Mouse (Mus musculus): ENCODE data around the gene Emid1. TPM values are rescaled to one million over a fixed set of nuclear protein-coding genes. Genes with fewer than 3 reads are reported as not detected.

The Emid1 gene
- total and polyA plus RNA-seq, 3 experiments: 0.10 to 0.15 TPM; not detected in 1

GRCm38 (mm10) chr11:5189239-5189933 is 37.3 kb upstream of the Emid1 start:
- Histone ChIP-seq H3K9ac (ENCODE audit: control insufficient read depth, low read depth, low read length, poor library complexity, severe bottlenecking) (no peak overlapping the region), H3K27me3 (ENCODE audit: control insufficient read depth in 1 of 2, insufficient read depth in 2 of 2, low read length in 2 of 2) (peaks cover 2 to 10% of the 10 kb centered on the region in 2 experiments), H3K27ac (ENCODE audit: control insufficient read depth, low read depth, low read length) (no peak overlapping the region), H3K79me2 (ENCODE audit: control insufficient read depth, insufficient read depth, low read length, poor library complexity) (no peaks in the 10 kb centered on the region), H3K4me1 (ENCODE audit: control insufficient read depth in 1 of 2, insufficient read depth in 2 of 2, low read length in 2 of 2) (no peaks in the 10 kb centered on the region), H3K9me3 (replicated peaks; ENCODE audit: insufficient read depth, low read length) (no peaks in the 10 kb centered on the region), H3K36me3 (ENCODE audit: control insufficient read depth in 1 of 2, insufficient read depth in 2 of 2, low read length in 2 of 2) (no peaks in the 10 kb centered on the region), H3K4me3 (ENCODE audit: control insufficient read depth in 1 of 2, insufficient read depth in 1 of 2, low read depth in 2 of 2, low read length in 2 of 2) (no peak overlapping the region)
- no peak for TF ChIP-seq MXI1 (IDR thresholded peaks at IDR 0.05; ENCODE audit: low read depth, low read length)
- TF ChIP-seq RCOR1 (IDR thresholded peaks at IDR 0.05; ENCODE audit: low read depth, low read length): no peak
- TF ChIP-seq GABPA (IDR thresholded peaks at IDR 0.05; ENCODE audit: low read depth, low read length): no peak
- no peak for TF ChIP-seq MYC (IDR thresholded peaks at IDR 0.05; ENCODE audit: low read depth, low read length)
- no peak for TF ChIP-seq ZC3H11A (IDR thresholded peaks at IDR 0.05; ENCODE audit: low read depth, low read length)
- no peak for TF ChIP-seq SIN3A (IDR thresholded peaks at IDR 0.05; ENCODE audit: low read length)
- TF ChIP-seq POLR2AphosphoS5 (IDR thresholded peaks at IDR 0.05; ENCODE audit: borderline replicate concordance, low read depth, low read length): no peak
- no peak for TF ChIP-seq TAL1 (IDR thresholded peaks at IDR 0.05; ENCODE audit: low read length)
- no peak for TF ChIP-seq ELF1 (IDR thresholded peaks at IDR 0.05; ENCODE audit: low read depth, low read length)
- TF ChIP-seq POLR2AphosphoS2 (IDR thresholded peaks at IDR 0.05; ENCODE audit: low read length): no peak
- no peak for TF ChIP-seq USF2 (IDR thresholded peaks at IDR 0.05; ENCODE audit: borderline replicate concordance in 1 of 2, insufficient read depth in 1 of 2, low read depth in 1 of 2, low read length in 2 of 2)
- no peak for TF ChIP-seq BHLHE40 (IDR thresholded peaks at IDR 0.05; ENCODE audit: borderline replicate concordance, low read depth, low read length)
- TF ChIP-seq ZNF384 (IDR thresholded peaks at IDR 0.05; ENCODE audit: low read depth, low read length): no peak
- no peak for TF ChIP-seq JUND (IDR thresholded peaks at IDR 0.05; ENCODE audit: low read depth, low read length)
- TF ChIP-seq TBP (IDR thresholded peaks at IDR 0.05; ENCODE audit: low read depth, low read length): no peak
- TF ChIP-seq MAZ (IDR thresholded peaks at IDR 0.05; ENCODE audit: low read depth, low read length): no peak
- DNase-seq (ENCODE audit: low read depth, low spot score): no peak

- TF ChIP-seq TBP (IDR thresholded peaks at IDR 0.05; ENCODE audit: low read depth, low read length) (no peak), TAL1 (IDR thresholded peaks at IDR 0.05; ENCODE audit: low read length) (no peak), POLR2AphosphoS2 (IDR thresholded peaks at IDR 0.05; ENCODE audit: low read length) (no peak), RCOR1 (IDR thresholded peaks at IDR 0.05; ENCODE audit: low read depth, low read length) (no peak), USF2 (IDR thresholded peaks at IDR 0.05; ENCODE audit: borderline replicate concordance in 1 of 2, insufficient read depth in 1 of 2, low read depth in 1 of 2, low read length in 2 of 2) (no peak), MAX (IDR thresholded peaks at IDR 0.05; ENCODE audit: low read length) (no peak), CHD2 (IDR thresholded peaks at IDR 0.05; ENCODE audit: low read length) (no peak), POLR2A (IDR thresholded peaks at IDR 0.05; ENCODE audit: control insufficient read depth in 1 of 2, insufficient read depth in 1 of 2, low read depth in 1 of 2, low read length in 2 of 2, poor library complexity in 1 of 2) (no peak), MYB (IDR thresholded peaks at IDR 0.05; ENCODE audit: low read depth, low read length) (no peak), NELFE (IDR thresholded peaks at IDR 0.05; ENCODE audit: low read depth, low read length) (no peak), CHD1 (IDR thresholded peaks at IDR 0.05; ENCODE audit: low read depth, low read length) (no peak), CTCF (IDR thresholded peaks at IDR 0.05 in 2 of 3, conservative IDR thresholded peaks at IDR 0.05 in 1 of 3; ENCODE audit: control insufficient read depth in 1 of 3, insufficient read depth in 1 of 3, low read depth in 2 of 3, low read length in 3 of 3, poor library complexity in 1 of 3, severe bottlenecking in 1 of 3) (no peak), GABPA (IDR thresholded peaks at IDR 0.05; ENCODE audit: low read depth, low read length) (no peak), UBTF (IDR thresholded peaks at IDR 0.05; ENCODE audit: borderline replicate concordance, insufficient read depth, low read depth, low read length) (no peak)
- no peaks in the 10 kb centered on the region for H3K4me1 ChIP-seq (ENCODE audit: control insufficient read depth in 1 of 2, insufficient read depth in 2 of 2, low read length in 2 of 2)
- no peaks in the 10 kb centered on the region for H3K79me2 ChIP-seq (ENCODE audit: control insufficient read depth, insufficient read depth, low read length, poor library complexity)
Observed at GRCm38 (mm10) chr11:5188170-5188569, 36.1 kb upstream of the Emid1 start.

More at GRCm38 (mm10) chr11:5188170-5188569, 36.1 kb upstream of the Emid1 start:
- Histone ChIP-seq H3K9me3 (replicated peaks; ENCODE audit: insufficient read depth, low read length) (no peaks in the 10 kb centered on the region), H3K4me3 (ENCODE audit: control insufficient read depth in 1 of 2, insufficient read depth in 1 of 2, low read depth in 2 of 2, low read length in 2 of 2) (no peak overlapping the region), H3K9ac (ENCODE audit: control insufficient read depth, low read depth, low read length, poor library complexity, severe bottlenecking) (no peak overlapping the region), H3K27ac (ENCODE audit: control insufficient read depth, low read depth, low read length) (no peak overlapping the region), H3K27me3 (ENCODE audit: control insufficient read depth in 1 of 2, insufficient read depth in 2 of 2, low read length in 2 of 2) (peaks cover 2 to 10% of the 10 kb centered on the region in 2 experiments), H3K36me3 (ENCODE audit: control insufficient read depth in 1 of 2, insufficient read depth in 2 of 2, low read length in 2 of 2) (no peaks in the 10 kb centered on the region)
- no peak for DNase-seq (ENCODE audit: low read depth, low spot score)
